Mouse (Mus musculus): ENCODE measurements around the gene Prkd2. TPM values are rescaled to one million over a fixed set of nuclear protein-coding genes. Genes with fewer than 3 reads are reported as not detected.
A peak's percentile ranks its signal among the peaks of the same experiment; 100 is the strongest.

The Prkd2 gene
- total and polyA plus RNA-seq, 2 experiments from 2014 or later: 8.8 to 10.6 TPM

DNA sequence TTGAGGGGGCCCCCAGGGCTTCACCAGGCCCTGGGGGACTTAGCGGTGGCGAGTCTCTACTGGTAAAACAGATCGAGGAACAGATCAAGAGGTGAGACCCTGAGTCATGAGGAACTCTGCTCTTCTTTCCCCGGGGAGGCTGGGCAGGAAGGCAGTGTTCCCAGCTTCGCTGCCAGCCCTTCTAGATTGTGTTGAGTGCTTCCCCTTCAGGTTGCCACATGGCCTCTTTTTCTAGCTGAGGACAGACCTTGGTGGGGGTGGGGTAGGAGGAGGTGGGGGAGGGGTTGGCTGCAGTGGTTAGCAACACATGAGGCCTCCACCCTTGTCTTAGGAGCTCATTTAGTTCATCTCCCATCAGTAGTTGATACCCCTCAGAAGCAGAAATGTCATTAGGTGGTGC is 16.1 kb upstream of the Prkd2 start:
- TF ChIP-seq EP300 (IDR thresholded peaks at IDR 0.05; ENCODE audit: low read depth) (no peak), CTCF (IDR thresholded peaks at IDR 0.05; ENCODE audit: low read depth) (no peak)
- no peaks in the 10 kb centered on the region for H3K27me3 ChIP-seq (ENCODE audit: control insufficient read depth, insufficient read depth, low read length)
- H3K4me3 ChIP-seq (ENCODE audit: low read depth, low read length): no peak overlapping the region
- H3K4me2 ChIP-seq (ENCODE audit: low read depth, low read length): no peak overlapping the region
- no peaks in the 10 kb centered on the region for H3K9me3 ChIP-seq (replicated peaks; ENCODE audit: control insufficient read depth, low read length)
- no peak for DNase-seq (ENCODE audit: low spot score)
- H3K36me3 ChIP-seq (replicated peaks; ENCODE audit: control insufficient read depth, insufficient read depth, low read length): peaks cover 78% of the 10 kb centered on the region
- peaks cover 25% of the 10 kb centered on the region for H3K4me1 ChIP-seq (ENCODE audit: control insufficient read depth, insufficient read depth)
- ATAC-seq (ENCODE audit: insufficient read depth, low read depth): 0 out of 2 replicates have a peak, but pooled peaks have one; percentile 22
- H3K27ac ChIP-seq (ENCODE audit: low read depth): 0 out of 2 replicates have a peak overlapping the region, but pooled peaks have one; percentile 8
- 34% methylated on average over 5 of the region's 5 CpGs for WGBS
- H3K9ac ChIP-seq (replicated peaks; ENCODE audit: low read depth, low read length): 0 out of 2 replicates have a peak overlapping the region, but pooled peaks have one; percentile 7

DNA sequence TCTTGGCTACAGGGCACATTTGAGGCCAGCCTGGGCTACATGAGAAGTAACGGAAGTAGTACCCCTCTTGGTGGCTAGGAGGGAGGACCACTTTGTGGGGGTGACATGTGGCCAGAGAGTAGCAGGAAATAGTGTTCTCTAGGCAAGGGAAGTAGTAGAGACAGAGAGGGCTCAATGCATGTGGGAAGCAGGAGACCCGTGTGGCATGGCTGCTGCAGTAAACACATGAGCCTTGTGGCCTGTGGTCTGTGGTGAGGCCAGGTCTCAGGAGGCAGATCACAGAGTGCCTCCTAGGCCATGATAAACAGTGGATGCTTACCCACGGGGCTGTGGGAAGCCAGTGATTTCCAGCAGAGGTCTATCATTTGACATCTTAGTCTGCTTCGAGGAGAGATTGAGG is 15.4 kb upstream of the Prkd2 start:
- ATAC-seq (ENCODE audit: insufficient read depth, low read depth) (no peak), DNase-seq (ENCODE audit: low spot score) (no peak)
- Histone ChIP-seq H3K27ac (ENCODE audit: low read depth) (no peak overlapping the region), H3K4me1 (ENCODE audit: control insufficient read depth, insufficient read depth) (peaks cover 20% of the 10 kb centered on the region), H3K27me3 (ENCODE audit: control insufficient read depth, insufficient read depth, low read length) (no peaks in the 10 kb centered on the region), H3K4me2 (ENCODE audit: low read depth, low read length) (no peak overlapping the region), H3K4me3 (ENCODE audit: low read depth, low read length) (no peak overlapping the region), H3K36me3 (replicated peaks; ENCODE audit: control insufficient read depth, insufficient read depth, low read length) (peaks cover 85% of the 10 kb centered on the region), H3K9ac (replicated peaks; ENCODE audit: low read depth, low read length) (no peak overlapping the region), H3K9me3 (replicated peaks; ENCODE audit: control insufficient read depth, low read length) (no peaks in the 10 kb centered on the region)
- 66% methylated on average over 4 of the region's 4 CpGs for WGBS
- TF ChIP-seq EP300 (IDR thresholded peaks at IDR 0.05; ENCODE audit: low read depth): no peak

DNA sequence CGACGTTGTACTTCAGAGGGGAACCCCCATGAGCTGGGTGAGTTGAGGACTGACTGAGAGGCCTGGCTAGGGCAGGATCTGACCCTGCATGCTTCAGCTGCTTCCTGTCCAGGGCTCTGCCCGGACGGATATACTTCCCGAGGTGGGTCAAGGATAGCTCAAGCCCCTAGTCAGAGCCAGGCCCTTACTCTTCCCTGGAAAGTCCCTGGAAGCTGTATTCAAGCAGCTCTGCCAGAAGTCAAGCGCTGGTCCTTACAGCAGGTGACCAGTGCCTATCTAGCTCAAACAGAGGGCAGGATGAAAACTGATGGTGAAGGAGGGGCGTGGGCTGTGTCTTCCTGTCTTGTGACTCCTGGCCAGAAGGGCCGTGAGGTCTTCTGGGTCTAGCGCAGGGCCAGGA is 12.3 kb upstream of the Prkd2 start:
- ATAC-seq (ENCODE audit: insufficient read depth, low read depth) (no peak), DNase-seq (ENCODE audit: low spot score) (no peak)
- no peaks in the 10 kb centered on the region for H3K27me3 ChIP-seq (ENCODE audit: control insufficient read depth, insufficient read depth, low read length)
- WGBS: 65% methylated on average over 9 of the region's 9 CpGs
- H3K9ac ChIP-seq (replicated peaks; ENCODE audit: low read depth, low read length): no peak overlapping the region
- H3K4me1 ChIP-seq (ENCODE audit: control insufficient read depth, insufficient read depth): peaks cover 6% of the 10 kb centered on the region; the same call in 1 of the 2 replicates
- H3K36me3 ChIP-seq (replicated peaks; ENCODE audit: control insufficient read depth, insufficient read depth, low read length): peaks cover 92% of the 10 kb centered on the region
- no peak overlapping the region for H3K4me3 ChIP-seq (ENCODE audit: low read depth, low read length)
- no peaks in the 10 kb centered on the region for H3K9me3 ChIP-seq (replicated peaks; ENCODE audit: control insufficient read depth, low read length)
- H3K27ac ChIP-seq (ENCODE audit: low read depth): no peak overlapping the region
- H3K4me2 ChIP-seq (ENCODE audit: low read depth, low read length): no peak overlapping the region
- no peak for TF ChIP-seq EP300 (IDR thresholded peaks at IDR 0.05; ENCODE audit: low read depth)
- TF ChIP-seq CTCF (IDR thresholded peaks at IDR 0.05; ENCODE audit: low read depth): no peak

DNA sequence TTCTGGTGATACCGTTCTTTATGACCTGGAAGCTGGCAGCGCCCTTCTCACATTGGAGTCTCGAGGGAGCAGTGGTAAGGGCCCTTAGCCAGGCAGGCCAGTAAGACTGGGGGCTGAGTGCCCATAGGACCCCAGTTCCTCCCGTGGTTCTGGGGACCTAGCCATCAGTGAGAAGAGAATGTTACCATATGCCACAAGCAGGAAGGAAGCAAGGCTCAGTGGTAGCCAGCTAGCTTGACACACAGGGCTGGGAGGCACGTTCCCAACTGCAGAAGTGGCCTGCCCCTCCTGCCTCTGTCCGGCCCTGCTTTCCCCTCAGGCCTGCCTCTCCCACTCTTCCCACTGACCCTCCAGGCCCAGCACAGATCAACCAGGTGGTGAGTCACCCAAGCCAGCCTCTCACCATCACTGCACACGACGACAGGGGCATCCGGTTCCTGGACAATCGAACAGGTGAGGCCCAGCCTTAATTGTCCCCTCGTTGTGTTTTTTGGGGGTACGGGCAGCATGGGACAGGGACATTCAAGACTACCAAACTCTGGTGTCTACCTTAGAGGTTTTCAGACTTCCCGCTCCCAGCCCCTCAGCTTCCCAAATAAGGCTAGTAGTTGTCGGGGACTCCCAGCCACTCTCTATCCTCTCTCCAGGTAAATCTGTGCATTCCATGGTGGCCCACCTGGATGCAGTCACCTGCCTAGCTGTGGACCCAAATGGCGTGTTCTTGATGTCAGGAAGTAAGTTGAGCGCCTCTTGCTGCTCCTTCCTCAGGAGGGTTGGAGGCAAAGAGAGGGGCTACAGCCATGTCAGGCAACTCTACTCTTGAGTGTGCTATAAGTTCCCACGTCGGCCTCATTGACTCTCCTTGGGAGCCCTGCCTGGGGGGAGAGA is 4.5 kb upstream of the Prkd2 start:
- H3K4me2 ChIP-seq (ENCODE audit: low read depth, low read length): no peak overlapping the region
- ATAC-seq (ENCODE audit: insufficient read depth, low read depth) (no peak), DNase-seq (ENCODE audit: low spot score) (no peak)
- no peak for TF ChIP-seq CTCF (IDR thresholded peaks at IDR 0.05; ENCODE audit: low read depth)
- no peaks in the 10 kb centered on the region for H3K27me3 ChIP-seq (ENCODE audit: control insufficient read depth, insufficient read depth, low read length)
- H3K9me3 ChIP-seq (replicated peaks; ENCODE audit: control insufficient read depth, low read length): no peaks in the 10 kb centered on the region
- H3K27ac ChIP-seq (ENCODE audit: low read depth): no peak overlapping the region
- H3K4me3 ChIP-seq (ENCODE audit: low read depth, low read length): no peak overlapping the region
- H3K36me3 ChIP-seq (replicated peaks; ENCODE audit: control insufficient read depth, insufficient read depth, low read length): peaks cover 68% of the 10 kb centered on the region
- no peaks in the 10 kb centered on the region for H3K4me1 ChIP-seq (ENCODE audit: control insufficient read depth, insufficient read depth)
- no peak overlapping the region for H3K9ac ChIP-seq (replicated peaks; ENCODE audit: low read depth, low read length)
- WGBS: 90% methylated on average over 18 of the region's 18 CpGs

DNA sequence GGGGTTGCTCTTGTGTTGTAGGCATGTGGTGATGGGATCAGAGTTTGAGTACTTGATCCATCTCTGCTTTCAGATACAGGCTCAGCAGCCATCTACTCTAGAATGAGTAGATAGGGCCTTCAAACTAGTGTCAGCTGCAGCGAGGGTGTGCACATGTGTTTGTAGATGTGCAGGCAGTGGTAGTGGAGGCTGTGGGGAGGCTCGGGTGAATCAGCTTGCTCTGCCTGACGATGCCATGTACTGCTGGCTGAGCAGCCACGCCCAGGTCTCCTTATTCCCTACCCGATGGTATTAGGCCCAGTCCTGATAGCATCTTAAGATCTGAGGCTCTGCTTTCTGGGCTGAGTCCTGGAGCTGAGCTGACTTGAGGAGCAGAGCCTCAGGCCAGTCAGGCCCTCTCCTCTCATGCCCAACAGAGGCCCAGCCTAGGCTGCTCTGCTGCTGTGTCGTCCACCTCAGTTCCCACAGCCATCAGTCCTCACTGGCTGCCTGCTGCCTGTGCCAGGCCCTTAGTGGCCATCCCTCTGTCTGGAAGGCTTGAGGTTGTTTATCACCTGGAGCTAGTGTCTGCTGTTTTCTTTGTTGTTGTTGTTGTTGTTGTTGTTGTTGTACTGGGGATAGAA is 3.8 kb upstream of the Prkd2 start:
- WGBS: 74% methylated on average over 6 of the region's 6 CpGs
- no peak overlapping the region for H3K4me2 ChIP-seq (ENCODE audit: low read depth, low read length)
- H3K4me3 ChIP-seq (ENCODE audit: low read depth, low read length): no peak overlapping the region
- TF ChIP-seq EP300 (IDR thresholded peaks at IDR 0.05; ENCODE audit: low read depth) (no peak), CTCF (IDR thresholded peaks at IDR 0.05; ENCODE audit: low read depth) (no peak)
- H3K27ac ChIP-seq (ENCODE audit: low read depth): no peak overlapping the region
- no peak for DNase-seq (ENCODE audit: low spot score)
- H3K9me3 ChIP-seq (replicated peaks; ENCODE audit: control insufficient read depth, low read length): no peaks in the 10 kb centered on the region
- H3K4me1 ChIP-seq (ENCODE audit: control insufficient read depth, insufficient read depth): peaks cover 5% of the 10 kb centered on the region; the same call in 1 of the 2 replicates
- no peak for ATAC-seq (ENCODE audit: insufficient read depth, low read depth)
- H3K36me3 ChIP-seq (replicated peaks; ENCODE audit: control insufficient read depth, insufficient read depth, low read length): peaks cover 61% of the 10 kb centered on the region
- no peaks in the 10 kb centered on the region for H3K27me3 ChIP-seq (ENCODE audit: control insufficient read depth, insufficient read depth, low read length)
- H3K9ac ChIP-seq (replicated peaks; ENCODE audit: low read depth, low read length): no peak overlapping the region

All from heart, postnatal 0 days (tissue).